Mouse (Mus musculus): ENCODE data around the gene Zc3h10. TPM values are rescaled to one million over a fixed set of nuclear protein-coding genes. Genes with fewer than 3 reads are reported as not detected.
"Not testable (repeated sequence)": the region's sequence is repeated elsewhere in the genome, so short reads cannot be mapped to it uniquely, and the experiment has no call there.

The Zc3h10 gene
- total and polyA plus RNA-seq, 2 experiments from 2014 or later: 12.8 to 15.0 TPM

- H3K36me3 ChIP-seq (ENCODE audit: insufficient read depth): peaks cover 19% of the 10 kb centered on the region
- H3K4me1 ChIP-seq (ENCODE audit: insufficient read depth): no peaks in the 10 kb centered on the region
- no peak overlapping the region for H3K4me3 ChIP-seq (ENCODE audit: low read depth, low read length)
- no peak overlapping the region for H3K4me2 ChIP-seq (ENCODE audit: low read depth)
- 92% methylated on average over 9 of the region's 9 CpGs for WGBS
- no peaks in the 10 kb centered on the region for H3K27me3 ChIP-seq (ENCODE audit: insufficient read depth, low read length)
- ATAC-seq (no peak), DNase-seq (no peak)
- H3K27ac ChIP-seq (ENCODE audit: low read depth, low read length): no peak overlapping the region
- no peak overlapping the region for H3K9ac ChIP-seq
- no peaks in the 10 kb centered on the region for H3K9me3 ChIP-seq (ENCODE audit: low read length)
- no peak for TF ChIP-seq CTCF (IDR thresholded peaks at IDR 0.05; ENCODE audit: low read depth)
These were observed 36.4 kb downstream of the Zc3h10 start for GRCm38 (mm10) chr10:128511189-128511588.

- Histone ChIP-seq H3K27me3 (ENCODE audit: insufficient read depth, low read length) (no peaks in the 10 kb centered on the region), H3K27ac (ENCODE audit: low read depth, low read length) (no peak overlapping the region), H3K4me3 (ENCODE audit: low read depth, low read length) (no peak overlapping the region), H3K36me3 (ENCODE audit: insufficient read depth) (peaks cover 19% of the 10 kb centered on the region), H3K4me1 (ENCODE audit: insufficient read depth) (no peaks in the 10 kb centered on the region), H3K9ac (no peak overlapping the region), H3K9me3 (ENCODE audit: low read length) (no peaks in the 10 kb centered on the region), H3K4me2 (ENCODE audit: low read depth) (no peak overlapping the region)
- TF ChIP-seq CTCF (IDR thresholded peaks at IDR 0.05; ENCODE audit: low read depth): no peak
- 90% methylated on average over 11 of the region's 11 CpGs for WGBS
- DNase-seq (no peak), ATAC-seq (no peak)
These were observed 37.3 kb downstream of the Zc3h10 start for GRCm38 (mm10) chr10:128510301-128510700.

- Histone ChIP-seq H3K36me3 (ENCODE audit: insufficient read depth) (peaks cover 19% of the 10 kb centered on the region; the same call in 1 of the 2 replicates), H3K4me2 (ENCODE audit: low read depth) (no peak overlapping the region), H3K4me1 (ENCODE audit: insufficient read depth) (no peaks in the 10 kb centered on the region), H3K27me3 (ENCODE audit: insufficient read depth, low read length) (no peaks in the 10 kb centered on the region), H3K4me3 (ENCODE audit: low read depth, low read length) (no peak overlapping the region), H3K9ac (no peak overlapping the region), H3K9me3 (ENCODE audit: low read length) (no peaks in the 10 kb centered on the region), H3K27ac (ENCODE audit: low read depth, low read length) (no peak overlapping the region)
- no peak for ATAC-seq
- WGBS: 87% methylated on average over 4 of the region's 4 CpGs
- no peak for DNase-seq
- no peak for TF ChIP-seq CTCF (IDR thresholded peaks at IDR 0.05; ENCODE audit: low read depth)
These were observed 37.7 kb downstream of the Zc3h10 start for GRCm38 (mm10) chr10:128509831-128510230.

- no peak for ATAC-seq
- H3K4me3 ChIP-seq (ENCODE audit: low read depth, low read length): no peak overlapping the region
- DNase-seq: no peak
- H3K27me3 ChIP-seq (ENCODE audit: insufficient read depth, low read length): no peaks in the 10 kb centered on the region
- H3K4me1 ChIP-seq (ENCODE audit: insufficient read depth): no peaks in the 10 kb centered on the region
- 92% methylated on average over 9 of the region's 9 CpGs for WGBS
- H3K27ac ChIP-seq (ENCODE audit: low read depth, low read length): no peak overlapping the region
- no peak overlapping the region for H3K4me2 ChIP-seq (ENCODE audit: low read depth)
- H3K9ac ChIP-seq: no peak overlapping the region
- TF ChIP-seq CTCF (IDR thresholded peaks at IDR 0.05; ENCODE audit: low read depth): no peak
- H3K36me3 ChIP-seq (ENCODE audit: insufficient read depth): peaks cover 19% of the 10 kb centered on the region; the same call in 1 of the 2 replicates
- no peaks in the 10 kb centered on the region for H3K9me3 ChIP-seq (ENCODE audit: low read length)
These were observed 38.4 kb downstream of the Zc3h10 start for GRCm38 (mm10) chr10:128509203-128509602.

- 77% methylated on average over 9 of the region's 9 CpGs for WGBS
- H3K4me3 ChIP-seq (ENCODE audit: low read depth, low read length): no peak overlapping the region
- DNase-seq (no peak), ATAC-seq (no peak)
- TF ChIP-seq CTCF (IDR thresholded peaks at IDR 0.05; ENCODE audit: low read depth): no peak
- H3K27me3 ChIP-seq (ENCODE audit: insufficient read depth, low read length): no peaks in the 10 kb centered on the region
- peaks cover 19% of the 10 kb centered on the region; the same call in 1 of the 2 replicates for H3K36me3 ChIP-seq (ENCODE audit: insufficient read depth)
- no peaks in the 10 kb centered on the region for H3K9me3 ChIP-seq (ENCODE audit: low read length)
- no peak overlapping the region for H3K9ac ChIP-seq
- H3K4me2 ChIP-seq (ENCODE audit: low read depth): no peak overlapping the region
- no peak overlapping the region for H3K27ac ChIP-seq (ENCODE audit: low read depth, low read length)
- H3K4me1 ChIP-seq (ENCODE audit: insufficient read depth): no peaks in the 10 kb centered on the region
These were observed 39.3 kb downstream of the Zc3h10 start for GRCm38 (mm10) chr10:128508260-128508659.

GRCm38 (mm10) chr10:128505974-128506373, 41.6 kb downstream of the Zc3h10 start:
- no peak for ATAC-seq
- peaks cover 19% of the 10 kb centered on the region; the same call in 1 of the 2 replicates for H3K36me3 ChIP-seq (ENCODE audit: insufficient read depth)
- WGBS: 95% methylated on average over 14 of the region's 14 CpGs

GRCm38 (mm10) chr10:128505371-128505667, 42.3 kb downstream of the Zc3h10 start:
- not testable (repeated sequence) for H3K27me3 ChIP-seq (ENCODE audit: insufficient read depth, low read length); H3K4me3 ChIP-seq (ENCODE audit: low read depth, low read length); H3K4me1 ChIP-seq (ENCODE audit: insufficient read depth); ATAC-seq; H3K27ac ChIP-seq (ENCODE audit: low read depth, low read length); H3K9me3 ChIP-seq (ENCODE audit: low read length); H3K9ac ChIP-seq; DNase-seq; H3K4me2 ChIP-seq (ENCODE audit: low read depth)
- H3K36me3 ChIP-seq (ENCODE audit: insufficient read depth): peaks cover 14% of the 10 kb centered on the region; the same call in 1 of the 2 replicates
- 84% methylated on average over 5 of the region's 5 CpGs for WGBS

More at GRCm38 (mm10) chr10:128505974-128506373, 41.6 kb downstream of the Zc3h10 start:
- Histone ChIP-seq H3K4me1 (ENCODE audit: insufficient read depth) (no peaks in the 10 kb centered on the region), H3K9ac (no peak overlapping the region), H3K9me3 (ENCODE audit: low read length) (no peaks in the 10 kb centered on the region), H3K4me2 (ENCODE audit: low read depth) (no peak overlapping the region), H3K27me3 (ENCODE audit: insufficient read depth, low read length) (no peaks in the 10 kb centered on the region), H3K4me3 (ENCODE audit: low read depth, low read length) (no peak overlapping the region), H3K27ac (ENCODE audit: low read depth, low read length) (no peak overlapping the region)
- no peak for TF ChIP-seq CTCF (IDR thresholded peaks at IDR 0.05; ENCODE audit: low read depth)
- DNase-seq: no peak
